Mouse (Mus musculus): ENCODE measurements around the gene Ypel5. TPM values are rescaled to one million over a fixed set of nuclear protein-coding genes. Genes with fewer than 3 reads are reported as not detected.

Ypel5 gene
- total and polyA plus RNA-seq, 3 experiments = 8.9 to 16.1 (median 14.3) TPM

DNA sequence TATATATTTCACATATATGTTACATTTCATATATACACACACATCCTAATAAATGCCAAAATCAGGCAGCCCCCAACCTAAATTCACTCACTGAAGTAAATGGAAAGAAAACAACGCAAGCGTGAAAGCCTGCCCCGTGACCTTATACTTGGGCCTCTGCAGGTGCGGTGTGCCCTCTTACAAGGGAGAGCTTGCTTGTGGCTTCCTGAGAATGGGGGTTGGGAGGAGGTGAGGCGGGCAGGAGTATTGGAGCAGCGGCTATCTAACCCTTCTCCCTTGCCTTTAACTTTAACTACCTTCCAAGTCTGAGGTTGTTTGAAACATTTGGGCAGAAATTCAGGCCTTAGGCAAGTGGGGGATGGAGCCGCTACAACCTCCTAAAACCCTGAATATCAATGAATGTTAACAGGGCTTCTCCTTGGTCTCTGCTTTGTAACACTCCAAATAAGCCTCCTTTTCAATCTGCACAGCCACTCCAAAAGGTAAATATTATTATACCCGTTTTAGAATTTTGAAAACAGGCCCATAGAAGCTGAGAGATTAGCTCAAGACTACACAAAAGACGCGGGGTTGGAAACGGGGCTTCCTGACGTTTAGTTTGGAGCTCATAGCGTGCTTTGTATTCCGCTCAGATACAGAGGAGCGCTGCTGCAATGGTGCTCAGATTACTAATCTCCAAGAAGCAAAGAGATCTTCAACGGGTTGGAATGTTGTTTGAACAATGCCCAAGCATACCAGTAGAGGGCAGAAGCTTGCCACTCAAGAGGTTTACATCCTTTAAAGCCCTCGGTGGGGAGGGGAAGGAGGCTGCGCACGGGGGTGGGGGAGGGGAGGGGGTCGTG, 53.5 kb downstream of the Ypel5 start (continued):
- peak; percentile 83 for TF ChIP-seq MAZ (IDR thresholded peaks at IDR 0.05; ENCODE audit: low read depth, low read length)
- TF ChIP-seq E2F4 (IDR thresholded peaks at IDR 0.05; ENCODE audit: insufficient replicate concordance, low read depth, low read length) = no peak
- no peak for TF ChIP-seq ZKSCAN1 (IDR thresholded peaks at IDR 0.05; ENCODE audit: borderline replicate concordance, low read depth, low read length)
- TF ChIP-seq ZNF384 (IDR thresholded peaks at IDR 0.05; ENCODE audit: low read depth, low read length) = no peak
- peak; percentile 36; the same call in 1 of the 2 replicates for TF ChIP-seq MEF2A (IDR thresholded peaks at IDR 0.05; ENCODE audit: borderline replicate concordance, low read depth, low read length)
- TF ChIP-seq CTCF (conservative IDR thresholded peaks at IDR 0.05 in 1 of 2, IDR thresholded peaks at IDR 0.05 in 1 of 2; ENCODE audit: low read depth in 2 of 2, low read length in 2 of 2) = peak; percentile 62 to 86
- peak; percentile 53; the same call in 1 of the 2 replicates for TF ChIP-seq TCF12 (IDR thresholded peaks at IDR 0.05; ENCODE audit: low read depth, low read length)
- no peak for TF ChIP-seq MAFK (IDR thresholded peaks at IDR 0.05; ENCODE audit: insufficient replicate concordance, low read length)
- no peak for TF ChIP-seq POLR2A (IDR thresholded peaks at IDR 0.05; ENCODE audit: low read depth, low read length)
- no peak for TF ChIP-seq ZMIZ1 (IDR thresholded peaks at IDR 0.05; ENCODE audit: low read depth, low read length)
- TF ChIP-seq POLR2AphosphoS2 (IDR thresholded peaks at IDR 0.05; ENCODE audit: low read depth, low read length) = no peak

DNA sequence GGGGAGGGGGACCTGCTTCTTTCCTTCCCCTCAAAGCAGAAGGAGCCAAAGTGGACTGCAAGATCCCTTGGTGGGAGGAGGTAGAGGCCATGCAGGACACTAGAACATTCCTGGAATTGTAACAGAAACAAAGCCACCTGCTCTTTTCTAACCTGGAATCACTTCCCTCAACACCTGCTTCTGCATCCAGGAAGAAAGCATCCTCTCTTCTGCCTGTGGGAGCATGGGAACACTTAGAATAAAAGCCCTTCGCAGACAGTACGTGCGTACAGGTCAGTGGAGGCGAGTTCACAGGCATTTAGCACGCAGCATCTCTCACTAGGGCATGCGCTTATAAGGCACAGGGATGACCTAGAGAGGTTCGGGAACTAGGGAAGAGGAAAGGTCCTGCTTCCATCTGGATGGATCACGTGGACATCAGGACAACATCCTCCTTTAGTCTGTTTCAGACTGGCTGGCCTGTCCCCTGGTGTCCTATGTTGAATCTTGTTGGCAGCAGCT, 54.2 kb downstream of the Ypel5 start:
- no peak overlapping the region for H3K27ac ChIP-seq (ENCODE audit: insufficient read depth, low read depth)
- H3K36me3 ChIP-seq (replicated peaks in 1 of 2; ENCODE audit: control insufficient read depth in 1 of 2, insufficient read depth in 1 of 2, low read length in 1 of 2) = no peaks in the 10 kb centered on the region
- no peak overlapping the region for H3K4me2 ChIP-seq (ENCODE audit: insufficient read depth, low read depth, poor library complexity, severe bottlenecking)
- no peaks in the 10 kb centered on the region for H3K9me3 ChIP-seq (replicated peaks; ENCODE audit: low read length)
- peaks cover 14 to 28% of the 10 kb centered on the region in 2 experiments for H3K4me1 ChIP-seq (ENCODE audit: control insufficient read depth in 1 of 2, insufficient read depth in 2 of 2)
- no peaks in the 10 kb centered on the region for H3K27me3 ChIP-seq (replicated peaks)
- no peak for DNase-seq (ENCODE audit: extremely low read depth)
- in situ Hi-C loops (cut with MboI; ENCODE audit: low pct_ligation_motif_present, low pct_unique_long_range_greater_than_20kb, low sequenced_read_pairs) (no loop called here), dilution Hi-C loops (cut with MboI; ENCODE audit: extremely low pct_ligation_motif_present, extremely low pct_unique_long_range_greater_than_20kb, low sequenced_read_pairs) (no loop called here)
- no peaks in the 10 kb centered on the region for H3K79me2 ChIP-seq (replicated peaks; ENCODE audit: control insufficient read depth, extremely low read depth, insufficient read depth, poor library complexity, severe bottlenecking)
- no peak overlapping the region for H3K4me3 ChIP-seq (replicated peaks in 1 of 3; ENCODE audit: low read depth in 2 of 3, low read length in 2 of 3, poor library complexity in 1 of 3)
- no peak for TF ChIP-seq SMC3 (IDR thresholded peaks at IDR 0.05; ENCODE audit: low read depth, low read length)
- TF ChIP-seq TBP (conservative IDR thresholded peaks at IDR 0.05; ENCODE audit: low read depth, low read length) = no peak
- no peak for TF ChIP-seq KAT2A (IDR thresholded peaks at IDR 0.05; ENCODE audit: insufficient replicate concordance, low read length)
- TF ChIP-seq NRF1 (IDR thresholded peaks at IDR 0.05; ENCODE audit: low read depth, low read length) = no peak
- TF ChIP-seq ELF1 (IDR thresholded peaks at IDR 0.05; ENCODE audit: low read depth, low read length) = no peak
- no peak for TF ChIP-seq POLR2AphosphoS2 (IDR thresholded peaks at IDR 0.05; ENCODE audit: low read depth, low read length)
- no peak for TF ChIP-seq CTCF (conservative IDR thresholded peaks at IDR 0.05 in 1 of 2, IDR thresholded peaks at IDR 0.05 in 1 of 2; ENCODE audit: low read depth in 2 of 2, low read length in 2 of 2)
- TF ChIP-seq NELFE (IDR thresholded peaks at IDR 0.05; ENCODE audit: low read depth, low read length) = no peak
- TF ChIP-seq USF2 (conservative IDR thresholded peaks at IDR 0.05; ENCODE audit: low read depth, low read length) = no peak
- no peak for TF ChIP-seq TCF12 (IDR thresholded peaks at IDR 0.05; ENCODE audit: low read depth, low read length)
- no peak for TF ChIP-seq ZNF384 (IDR thresholded peaks at IDR 0.05; ENCODE audit: low read depth, low read length)
- no peak for TF ChIP-seq UBTF (IDR thresholded peaks at IDR 0.05; ENCODE audit: low read depth, low read length)
- H3K9ac ChIP-seq (ENCODE audit: insufficient read depth, low read depth) = no peak overlapping the region
